Mouse (Mus musculus): ENCODE results near the gene Tmem127.

DNA sequence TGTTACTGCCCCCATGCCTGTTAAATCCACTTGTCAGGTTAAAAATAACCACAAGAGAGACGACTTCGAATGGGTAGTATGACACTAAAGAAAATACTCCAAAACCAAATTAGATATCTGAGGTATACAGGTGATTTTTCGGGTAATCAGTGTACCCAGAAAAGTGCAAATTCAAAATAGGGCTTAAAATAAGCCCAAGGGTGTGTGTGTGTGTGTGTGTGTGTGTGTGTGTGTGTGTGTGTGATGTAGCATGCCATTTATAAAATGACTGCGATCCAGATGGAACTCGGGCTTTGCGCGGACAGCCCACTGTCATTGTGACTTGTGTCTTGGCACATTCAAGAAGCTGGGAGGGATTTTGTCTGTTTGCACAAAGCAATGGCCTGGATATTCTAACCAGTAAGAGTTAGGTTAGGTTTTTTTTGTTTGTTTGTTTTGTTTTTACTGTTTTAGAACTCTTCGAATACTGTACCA is 23.4 kb downstream of the Tmem127 start:
- TF ChIP-seq CTCF (IDR thresholded peaks at IDR 0.05; ENCODE audit: extremely low read depth, insufficient read depth, low read length), result no peak
- no peak for TF ChIP-seq POLR2A (IDR thresholded peaks at IDR 0.05; ENCODE audit: extremely low read depth, insufficient read depth, low read length)

Measured in cortical plate, adult 2 months (tissue).